Mouse (Mus musculus) left cerebral cortex, adult 2 months (tissue): ENCODE data around the gene Ppp2r3c. TPM values are rescaled to one million over a fixed set of nuclear protein-coding genes. Genes with fewer than 3 reads are reported as not detected.

ENCODE experiments used
- total RNA-seq, 2 experiments: library from RNA; stranded (reverse); gene quantifications; 2 replicates each; pipeline ENCODE4 v1.2.3; 2021

The Ppp2r3c gene
- total RNA-seq, 2 experiments from 2014 or later: 12.9 to 13.0 TPM

Other genes with a start within 250 kb of the Ppp2r3c start
- 10 to 100 TPM; 10.2 to 12.5 TPM for gene 2700097O09Rik, start 222.9 kb downstream of the Ppp2r3c start, total RNA-seq
- 10 to 100 TPM; 78.8 to 99.0 TPM for gene Srp54a, start 222.7 kb downstream of the Ppp2r3c start, total RNA-seq
- gene Fam177a, start 178.5 kb downstream of the Ppp2r3c start, total RNA-seq: 10 to 100 TPM; 15.8 to 18.9 TPM
- gene Srp54b, start 147.9 kb downstream of the Ppp2r3c start, total RNA-seq: 10 to 100 TPM; 49.4 to 60.9 TPM
- gene 1700047I17Rik2, start 103.4 kb downstream of the Ppp2r3c start, total RNA-seq: not detected
- gene Srp54c, start 72.8 kb downstream of the Ppp2r3c start, total RNA-seq: 10 to 100 TPM; 31.4 to 36.8 TPM
- gene 1110008L16Rik, start 3.4 kb downstream of the Ppp2r3c start, total RNA-seq: 10 to 100 TPM in 1 of 2 experiments, 1 to 10 TPM in 1; 8.4 to 10.3 TPM
- 100 to 1,000 TPM; 120 to 136 TPM for gene Psma6, start 81.2 kb upstream of the Ppp2r3c start, total RNA-seq
- gene Nfkbia, start 189.6 kb upstream of the Ppp2r3c start, total RNA-seq: 10 to 100 TPM; 33.3 to 53.1 TPM